Mouse (Mus musculus) cerebellum, postnatal 4 days (tissue): ENCODE results near the gene Map4.
A peak's percentile ranks its signal among the peaks of the same experiment; 100 is the strongest.
"Not testable (repeated sequence)": the region's sequence is repeated elsewhere in the genome, so short reads cannot be mapped to it uniquely, and the experiment has no call there.

Experiments used
- DNase-seq, 2 experiments: peaks; one replicate each; pipeline ENCODE4 v3.0.0; 2022; ENCODE audit warnings: low spot score in 2 of 2, mixed read lengths in 1 of 2

The Map4 gene

GRCm38 (mm10) chr9:109917931-109918330 is 13.3 kb upstream of the Map4 start:
- no peak for DNase-seq

- no peak for DNase-seq
Observed at GRCm38 (mm10) chr9:109929131-109929530, 2.1 kb upstream of the Map4 start.

- no peak for DNase-seq
Observed at GRCm38 (mm10) chr9:109930063-109930462, 1.2 kb upstream of the Map4 start.

- DNase-seq, result no peak
Observed at GRCm38 (mm10) chr9:109930752-109931151, 508 bp upstream of the Map4 start.

GRCm38 (mm10) chr9:109932361-109932755 is 1.1 kb downstream of the Map4 start:
- no peak for DNase-seq

- peak; percentile 16 to 26 for DNase-seq
Observed at GRCm38 (mm10) chr9:109932756-109933375, 1.6 kb downstream of the Map4 start.

- DNase-seq, result no peak
Observed at GRCm38 (mm10) chr9:109939401-109939800, 8.1 kb downstream of the Map4 start.

GRCm38 (mm10) chr9:109942796-109943195 is 11.5 kb downstream of the Map4 start:
- DNase-seq, result no peak

- DNase-seq, result no peak
Observed at GRCm38 (mm10) chr9:109944712-109945111, 13.5 kb downstream of the Map4 start.

- no peak for DNase-seq
Observed at GRCm38 (mm10) chr9:109948546-109948945, 17.3 kb downstream of the Map4 start.

- DNase-seq, result no peak
Observed at GRCm38 (mm10) chr9:109949801-109950200, 18.5 kb downstream of the Map4 start.

- DNase-seq, result no peak
Observed at GRCm38 (mm10) chr9:109953538-109953937, 22.3 kb downstream of the Map4 start.

GRCm38 (mm10) chr9:109954631-109955030 is 23.4 kb downstream of the Map4 start:
- no peak for DNase-seq

- no peak for DNase-seq
Observed at GRCm38 (mm10) chr9:109959456-109960150, 28.3 kb downstream of the Map4 start.

GRCm38 (mm10) chr9:109960593-109960992 is 29.3 kb downstream of the Map4 start:
- no peak for DNase-seq

- no peak for DNase-seq
Observed at GRCm38 (mm10) chr9:109964761-109965160, 33.5 kb downstream of the Map4 start.

- no peak for DNase-seq
Observed at GRCm38 (mm10) chr9:109968351-109969116, 37.3 kb downstream of the Map4 start.

GRCm38 (mm10) chr9:109969181-109969580 is 37.9 kb downstream of the Map4 start:
- no peak for DNase-seq

GRCm38 (mm10) chr9:109969792-109970336 is 38.6 kb downstream of the Map4 start:
- DNase-seq, result no peak

- DNase-seq, result not testable (repeated sequence)
Observed at GRCm38 (mm10) chr9:109971711-109972110, 40.5 kb downstream of the Map4 start.

- not testable (repeated sequence) for DNase-seq
Observed at GRCm38 (mm10) chr9:109980223-109980622, 49.0 kb downstream of the Map4 start.

- peak in 1 of 2 experiments; percentile 64 for DNase-seq
Observed at GRCm38 (mm10) chr9:109985416-109985815, 54.2 kb downstream of the Map4 start.
